Mouse (Mus musculus) G1E-ER4 (cell line): ENCODE results near the gene Hoxc8. TPM values are rescaled to one million over a fixed set of nuclear protein-coding genes. Genes with fewer than 3 reads are reported as not detected.

ENCODE experiments used
- GATA1 ChIP-seq: IDR thresholded peaks from one replicate; pipeline ENCODE4 v1.8.0; 2012; ENCODE audit warnings: low read length, inconsistent platforms
- polyA plus RNA-seq: library from polyadenylated mRNA; stranded (reverse); fragments of >175 nt; gene quantifications from 2 replicates; pipeline ENCODE4 v1.2.3, GENCODE M21; 2012

The Hoxc8 gene
- polyA plus RNA-seq, 1 experiment: 3.8 TPM

DNA sequence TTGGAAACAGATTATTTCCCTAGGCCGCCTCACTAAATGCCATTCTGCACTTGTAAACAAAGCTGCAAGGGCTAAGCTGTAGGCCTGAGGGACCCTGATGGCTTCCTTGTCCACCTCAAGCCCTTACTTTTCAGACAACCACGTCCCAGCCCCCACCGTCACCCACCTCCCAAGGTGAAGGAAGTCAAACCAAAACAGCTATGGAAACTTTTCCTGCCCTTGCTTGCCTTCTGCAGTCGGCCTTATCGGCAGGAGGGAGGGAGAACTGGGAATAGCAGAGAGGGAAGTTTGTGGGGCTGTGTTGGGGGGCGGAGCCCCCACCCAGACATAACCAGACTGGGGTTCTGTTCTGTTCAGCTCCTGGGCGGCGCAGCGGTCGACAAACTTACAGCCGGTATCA is 1.8 kb downstream of the Hoxc8 start:
- TF ChIP-seq GATA1: no peak

DNA sequence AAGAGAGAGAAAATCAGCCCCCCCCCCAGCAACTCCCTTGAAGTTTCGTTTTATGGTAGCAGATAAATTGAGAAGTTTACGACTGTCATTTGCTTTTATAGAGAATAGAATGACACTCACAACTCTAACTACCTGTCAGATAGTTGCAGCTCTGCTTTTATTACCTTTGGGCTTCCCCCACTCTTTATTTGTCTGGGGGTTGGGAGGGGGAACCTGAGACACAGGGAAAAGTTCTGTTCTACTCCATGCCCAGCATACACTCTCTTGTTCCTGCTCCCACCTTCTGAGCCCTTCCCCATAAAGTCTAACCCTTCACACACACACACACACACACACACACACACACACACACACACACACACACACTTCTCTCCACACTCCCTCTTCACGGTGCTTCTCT is 2.5 kb downstream of the Hoxc8 start:
- no peak for TF ChIP-seq GATA1

- TF ChIP-seq GATA1: no peak
Measured at GRCm38 (mm10) chr15:102996548-102996947, 6.1 kb downstream of the Hoxc8 start.

GRCm38 (mm10) chr15:102997431-102997830 is 7.0 kb downstream of the Hoxc8 start:
- no peak for TF ChIP-seq GATA1

GRCm38 (mm10) chr15:102997939-102998355 is 7.5 kb downstream of the Hoxc8 start, which contains the start of gene Hoxc6:
Gene Hoxc6 (plus strand): TSS chr15:102998257.
- TF ChIP-seq GATA1: no peak

DNA sequence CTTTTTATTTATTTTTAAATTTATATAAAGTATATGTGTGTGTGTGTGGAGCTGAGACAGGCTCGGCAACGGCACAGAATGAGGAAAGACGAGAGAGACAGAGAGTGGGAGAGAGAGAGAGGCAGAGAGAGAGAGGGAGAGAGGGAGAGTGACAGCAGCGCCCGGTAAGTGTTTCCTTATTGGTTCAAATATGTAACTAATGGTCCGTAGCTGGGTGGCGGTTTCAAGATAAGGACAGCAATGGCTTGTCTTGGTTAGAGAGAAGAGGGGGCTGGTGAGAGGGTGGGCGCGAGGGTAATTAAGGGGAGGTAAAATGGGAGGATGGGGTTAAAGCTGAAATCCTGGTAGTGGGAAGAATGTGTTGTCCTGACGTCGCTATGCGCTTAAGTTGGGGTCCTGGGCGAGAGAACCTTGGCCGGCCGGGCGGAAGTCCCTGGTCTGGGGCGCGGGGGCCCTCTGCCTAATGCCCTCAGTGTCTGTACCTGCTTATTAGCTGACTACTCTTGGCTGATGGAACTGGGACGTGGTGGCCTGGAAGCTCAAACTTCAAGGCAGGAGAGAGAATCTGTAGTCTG is 8.3 kb downstream of the Hoxc8 start:
- no peak for TF ChIP-seq GATA1

DNA sequence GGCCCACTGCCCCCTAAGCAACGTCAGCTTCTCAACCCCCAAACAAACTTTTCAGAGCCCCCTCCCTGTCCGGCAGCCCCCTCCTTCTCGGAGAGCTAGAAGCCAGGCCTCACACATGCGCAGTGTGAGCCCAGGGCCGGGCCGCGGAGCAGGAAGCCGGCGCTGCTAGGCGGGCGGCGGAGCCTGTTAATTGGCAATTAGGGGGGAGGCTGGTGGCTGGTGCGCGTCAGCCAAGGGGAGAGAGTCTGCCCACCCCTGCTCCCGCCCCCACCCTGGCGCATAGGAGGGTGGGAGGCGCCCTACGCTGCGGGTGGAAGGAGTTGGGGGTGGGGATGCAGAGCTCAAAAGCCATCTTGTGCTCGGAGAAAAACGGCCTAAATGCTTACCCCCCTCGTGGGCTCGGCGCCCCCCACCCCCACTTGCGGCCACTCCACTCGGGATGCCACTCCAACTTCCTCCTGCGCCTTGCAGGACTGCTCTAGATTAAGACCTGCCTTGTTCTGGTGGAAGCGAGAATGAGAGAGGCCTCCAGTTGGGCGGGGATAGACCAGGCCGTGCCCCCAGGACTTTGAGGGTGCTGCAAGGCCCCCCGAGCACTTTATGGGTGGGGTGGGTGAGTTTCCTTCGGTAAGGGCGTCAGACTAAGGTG is 8.9 kb downstream of the Hoxc8 start:
- TF ChIP-seq GATA1: no peak

DNA sequence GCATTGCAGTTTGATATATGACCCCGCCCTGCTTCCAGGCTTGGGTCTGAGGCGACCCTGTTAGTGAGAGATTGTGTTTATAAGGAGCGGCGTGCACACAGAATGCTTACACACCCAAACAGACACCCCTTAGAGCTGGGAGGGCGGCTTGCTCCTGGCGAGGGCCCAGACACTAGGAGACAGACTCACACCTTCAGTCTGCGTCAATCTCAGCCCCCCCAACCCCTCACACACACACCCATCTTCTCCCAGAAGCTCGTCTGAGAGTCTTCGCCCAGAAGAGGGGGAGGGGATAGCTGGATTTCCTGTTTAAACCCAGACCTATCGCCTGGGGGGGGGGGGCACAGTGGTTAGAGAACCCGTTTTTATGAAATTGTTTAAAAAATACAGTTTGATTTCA is 9.5 kb downstream of the Hoxc8 start:
- no peak for TF ChIP-seq GATA1

- TF ChIP-seq GATA1: no peak
Measured at GRCm38 (mm10) chr15:103000501-103000901, 10.1 kb downstream of the Hoxc8 start.

GRCm38 (mm10) chr15:103001370-103001769 is 11.0 kb downstream of the Hoxc8 start:
- no peak for TF ChIP-seq GATA1

- no peak for TF ChIP-seq GATA1
Measured at GRCm38 (mm10) chr15:103002156-103002555, 11.7 kb downstream of the Hoxc8 start.

DNA sequence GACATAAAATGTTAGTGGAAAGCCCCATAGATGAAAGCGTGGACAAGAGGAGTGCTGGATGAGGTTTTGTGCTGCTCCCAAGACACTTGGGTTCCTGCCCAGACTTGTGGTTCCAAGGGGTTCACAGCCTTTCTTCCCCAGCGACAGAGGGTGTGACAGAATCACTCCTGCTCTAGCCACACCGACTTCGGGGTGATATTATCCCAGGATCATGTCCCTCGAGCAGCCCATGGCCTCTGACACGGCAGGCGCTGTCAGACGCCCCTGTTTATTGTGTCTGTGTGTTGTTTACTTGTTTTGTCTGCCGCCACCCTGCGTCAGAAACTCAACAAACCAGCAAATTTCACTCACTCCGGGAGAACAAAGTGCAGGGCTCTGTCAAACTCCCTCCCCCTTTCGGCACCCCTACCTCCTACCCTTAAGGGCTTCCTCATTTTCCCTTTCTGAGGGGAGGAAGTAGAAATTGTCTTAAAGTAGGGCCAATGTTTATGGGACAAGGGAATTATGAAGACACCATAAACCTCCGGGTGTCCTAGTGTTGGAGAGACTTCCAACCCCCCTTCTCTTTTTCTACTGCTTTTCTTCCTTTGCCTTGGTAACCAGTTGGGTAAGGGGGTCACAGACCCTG is 12.5 kb downstream of the Hoxc8 start:
- no peak for TF ChIP-seq GATA1

DNA sequence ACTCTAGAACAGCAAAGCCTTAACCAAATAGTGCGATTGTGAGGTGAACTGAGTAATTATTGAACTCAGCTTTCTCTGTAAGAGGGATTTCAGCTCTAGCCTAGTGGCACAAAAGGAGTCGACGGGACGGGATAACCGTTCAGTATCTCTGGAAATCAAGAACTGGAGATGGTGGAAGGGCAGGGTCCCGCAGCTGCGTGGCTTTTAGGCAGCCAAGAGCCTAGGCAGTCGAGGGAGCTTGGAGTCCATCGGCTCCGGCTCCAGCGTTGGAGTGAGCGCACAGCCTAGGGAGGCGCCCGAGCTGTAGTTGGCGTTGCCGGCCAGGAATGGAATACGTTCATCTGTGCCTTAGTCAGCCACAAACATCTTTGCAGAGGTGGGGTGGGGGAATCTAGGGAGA is 14.9 kb downstream of the Hoxc8 start:
- TF ChIP-seq GATA1: no peak

- TF ChIP-seq GATA1: no peak
Measured at GRCm38 (mm10) chr15:103005797-103006196, 15.4 kb downstream of the Hoxc8 start.

GRCm38 (mm10) chr15:103006326-103006725 is 15.9 kb downstream of the Hoxc8 start:
- TF ChIP-seq GATA1: no peak

- no peak for TF ChIP-seq GATA1
Measured at GRCm38 (mm10) chr15:103009265-103010111, 19.1 kb downstream of the Hoxc8 start.
